Mouse (Mus musculus) B cell, adult 2 months (primary cell): Measurements from ENCODE around the gene Timeless.
"Not testable (repeated sequence)": the region's sequence is repeated elsewhere in the genome, so short reads cannot be mapped to it uniquely, and the experiment has no call there.

Source experiments
- DNase-seq, 2 experiments: peaks; one replicate each; pipeline ENCODE4 v3.0.0; 2022

Gene Timeless

DNA sequence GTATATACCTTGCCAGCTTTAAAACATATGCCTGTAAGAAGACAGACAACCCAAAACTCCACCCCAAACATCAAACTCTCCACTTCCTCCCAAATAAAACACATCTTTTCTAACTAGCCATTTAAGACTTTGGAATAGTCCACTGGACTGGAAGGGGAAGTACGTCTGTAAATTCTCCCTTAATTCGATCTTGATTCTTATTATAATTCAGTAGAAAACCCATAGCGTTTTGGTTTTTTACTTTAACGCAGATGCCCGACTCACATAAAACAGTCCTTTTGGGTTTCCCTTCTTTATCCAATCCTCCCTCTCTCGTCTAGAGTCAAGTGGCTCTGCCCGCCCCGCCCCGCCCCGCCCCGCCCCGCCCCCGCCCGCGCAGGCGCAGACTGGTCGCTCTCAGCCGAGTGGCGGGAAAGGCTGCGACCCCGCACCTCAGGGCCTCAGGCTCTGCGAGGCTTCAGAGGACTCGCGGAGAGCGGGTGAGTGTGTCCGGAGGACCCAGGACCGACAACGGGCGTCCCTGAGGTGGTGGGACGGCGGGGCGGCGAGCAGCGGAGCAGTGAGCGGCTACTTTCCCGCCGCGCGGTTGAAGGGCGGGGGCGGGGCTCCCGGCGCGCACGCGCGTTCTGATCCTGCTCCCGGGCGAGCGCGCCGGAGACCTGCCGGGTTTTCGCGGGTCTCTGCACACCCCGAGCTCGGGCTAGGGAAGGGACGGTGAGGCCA lies at the start of gene Timeless:
Timeless (plus strand) TSS at position 369 of the 723 bp plus-strand sequence.
- DNase-seq: peak; percentile 94 to 96

GRCm38 (mm10) chr10:128184296-128184695 lies 47.6 kb upstream of the Timeless start:
- no peak for DNase-seq

DNA sequence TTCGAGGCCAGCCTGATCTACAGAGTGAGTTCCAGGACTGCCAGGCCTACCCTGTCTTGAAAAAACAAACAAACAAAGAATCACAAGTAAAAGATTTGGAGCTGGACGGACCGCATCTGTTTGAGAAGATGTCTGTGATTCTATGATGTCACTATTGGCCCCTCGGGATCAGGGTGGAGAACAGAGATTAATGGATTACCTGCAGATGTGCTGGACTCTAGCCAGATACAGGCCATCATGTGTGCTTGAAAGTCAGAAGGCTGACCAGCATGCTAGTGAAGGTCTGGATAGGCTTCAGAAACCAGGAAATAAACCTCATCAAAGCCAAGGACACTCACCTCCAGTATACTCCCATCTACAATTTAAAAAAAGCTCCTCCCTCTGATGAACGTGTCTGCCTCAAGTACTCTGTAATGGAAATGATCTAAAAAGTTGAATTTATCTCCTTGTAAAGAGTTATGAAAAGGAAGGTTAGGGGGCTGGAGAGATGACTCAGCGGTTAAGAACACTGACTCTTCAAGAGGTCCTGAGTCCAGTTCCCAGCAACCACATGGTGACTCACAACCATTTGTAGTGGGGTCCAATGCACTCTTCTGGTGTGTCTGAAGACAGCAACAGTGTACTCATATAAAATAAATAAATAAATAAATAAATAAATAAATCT lies 46.5 kb upstream of the Timeless start:
- no peak for DNase-seq

GRCm38 (mm10) chr10:128185959-128186358 lies 45.9 kb upstream of the Timeless start:
- DNase-seq: peak; percentile 88 to 89

GRCm38 (mm10) chr10:128187181-128187605 lies 44.7 kb upstream of the Timeless start:
- no peak for DNase-seq

- DNase-seq: peak; percentile 76 to 80
Measured at GRCm38 (mm10) chr10:128188242-128188877, 43.5 kb upstream of the Timeless start.

DNA sequence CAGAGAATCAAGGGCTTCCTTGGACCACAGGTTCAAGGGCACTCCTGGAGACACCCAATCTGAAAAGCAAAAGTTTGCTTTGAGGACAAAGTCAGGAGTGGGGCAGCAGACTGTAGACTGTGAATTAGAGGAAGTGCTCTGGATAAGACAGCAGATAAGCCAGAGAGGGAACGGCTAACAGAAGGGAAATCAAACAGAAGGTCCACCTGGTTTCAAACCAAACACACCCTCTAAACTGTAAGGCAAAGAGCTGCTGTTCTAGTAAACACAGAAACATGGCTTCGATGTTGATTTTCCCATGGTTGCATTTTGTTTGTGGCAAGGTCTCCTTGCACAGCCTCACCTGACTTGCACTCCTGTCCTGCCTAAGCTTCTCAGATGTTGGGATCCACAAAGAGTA lies 40.4 kb upstream of the Timeless start:
- no peak for DNase-seq

GRCm38 (mm10) chr10:128192030-128192766 lies 39.7 kb upstream of the Timeless start:
- not testable (repeated sequence) for DNase-seq

DNA sequence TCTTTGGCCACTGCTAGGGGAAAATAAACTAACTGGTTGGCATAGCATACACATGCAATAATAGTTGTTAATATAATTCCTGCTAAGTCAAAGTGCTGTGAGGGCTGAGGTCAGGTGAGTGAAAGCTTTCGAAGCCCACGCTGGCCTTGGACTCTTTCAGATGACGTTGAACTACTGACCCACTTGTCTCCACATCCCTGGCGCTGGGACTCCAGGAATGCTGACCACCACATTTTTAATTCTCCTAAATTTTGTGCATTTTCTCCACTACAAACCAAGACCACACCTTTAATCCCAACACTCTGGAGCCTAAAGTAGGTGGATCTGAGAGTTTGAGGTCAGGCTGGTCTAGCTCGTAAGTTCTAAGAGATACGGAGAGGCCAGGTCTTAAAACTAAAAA lies 38.8 kb upstream of the Timeless start:
- DNase-seq: no peak

GRCm38 (mm10) chr10:128194024-128194550 lies 37.8 kb upstream of the Timeless start, which contains the start of gene Gls2:
TSS of gene Gls2 (plus strand) at chr10:128194457.
- peak; percentile 72 to 73 for DNase-seq

- peak; percentile 29 to 44 for DNase-seq
Measured at GRCm38 (mm10) chr10:128194551-128195461, 37.1 kb upstream of the Timeless start.

GRCm38 (mm10) chr10:128201856-128202255 lies 30.0 kb upstream of the Timeless start:
- DNase-seq: no peak

DNA sequence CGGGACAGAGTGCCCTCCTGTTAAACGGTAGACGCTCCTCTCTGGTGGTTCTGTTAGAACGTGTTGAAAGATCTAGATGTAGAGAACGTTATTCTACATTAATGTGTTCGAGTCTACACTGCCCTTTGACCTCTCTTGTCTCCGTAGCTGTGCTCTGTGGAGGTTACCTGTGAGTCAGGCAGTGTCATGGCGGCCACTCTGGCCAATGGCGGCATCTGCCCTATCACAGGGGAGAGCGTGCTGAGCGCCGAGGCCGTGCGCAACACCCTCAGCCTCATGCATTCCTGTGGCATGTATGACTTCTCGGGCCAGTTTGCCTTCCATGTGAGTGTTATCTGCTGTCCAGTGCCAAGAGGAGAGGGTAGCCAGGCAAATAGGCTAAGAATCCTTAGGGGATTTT lies 26.9 kb upstream of the Timeless start:
- DNase-seq: no peak

- DNase-seq: no peak
Measured at GRCm38 (mm10) chr10:128208326-128208725, 23.5 kb upstream of the Timeless start.

DNA sequence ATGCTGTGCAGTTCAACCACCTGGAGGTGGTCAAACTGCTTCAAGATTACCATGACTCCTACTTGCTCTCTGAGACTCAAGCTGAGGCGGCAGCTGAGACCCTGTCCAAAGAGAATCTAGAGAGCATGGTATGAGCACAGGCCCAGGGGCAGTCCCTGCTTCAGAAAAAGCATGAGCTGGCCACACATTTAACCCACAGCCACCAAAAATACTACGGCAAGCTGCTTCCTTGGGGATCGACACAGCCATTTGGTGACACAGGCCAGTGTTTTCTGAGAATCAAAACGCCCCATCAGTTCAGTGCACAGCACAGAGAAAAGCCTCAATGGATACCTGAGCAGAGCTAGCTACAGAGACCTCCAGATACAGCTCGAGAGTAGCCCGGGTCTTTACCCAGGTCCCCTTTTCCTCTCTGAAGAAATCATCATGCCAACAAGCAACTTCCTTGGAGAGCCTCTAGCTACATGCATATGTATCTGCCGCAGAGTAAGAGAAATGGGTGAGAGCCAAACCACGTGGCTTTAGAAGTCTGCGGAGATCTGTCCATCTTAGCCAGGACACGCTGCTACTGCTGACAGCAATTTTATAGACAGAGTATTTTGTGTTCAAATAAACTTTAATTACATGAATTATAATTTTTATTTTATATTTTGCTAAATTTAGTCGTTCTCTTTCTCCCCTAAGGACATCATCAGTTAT lies 22.4 kb upstream of the Timeless start:
- no peak for DNase-seq

GRCm38 (mm10) chr10:128210131-128210530 lies 21.7 kb upstream of the Timeless start:
- no peak for DNase-seq

- no peak for DNase-seq
Measured at GRCm38 (mm10) chr10:128210954-128211353, 20.9 kb upstream of the Timeless start.

- peak; percentile 91 to 93 for DNase-seq
Measured at GRCm38 (mm10) chr10:128211390-128212108, 20.3 kb upstream of the Timeless start, which contains the start of gene Spryd4. TSS of gene Spryd4 (minus strand) at chr10:128211807.

DNA sequence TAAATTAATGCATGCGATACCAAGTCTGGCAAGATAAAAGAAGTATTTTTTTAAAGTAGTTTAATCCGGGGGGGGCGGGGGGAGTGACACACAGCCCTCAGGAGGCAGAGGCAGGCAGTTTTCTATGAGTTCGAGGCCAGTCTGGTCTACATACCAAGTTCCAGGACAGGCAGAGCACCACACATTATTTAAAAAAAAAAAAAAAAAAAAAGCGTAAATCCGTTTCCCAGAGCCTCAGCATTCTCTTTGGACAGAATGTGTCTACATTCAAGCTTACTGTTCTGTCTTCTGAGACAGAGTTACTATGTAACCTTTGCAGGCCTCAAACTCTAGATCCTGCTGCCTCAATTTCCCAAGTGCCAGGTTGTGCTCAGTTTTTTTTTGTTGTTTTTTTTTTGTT lies 19.7 kb upstream of the Timeless start:
- no peak for DNase-seq

- peak; percentile 80 to 82 for DNase-seq
Measured at GRCm38 (mm10) chr10:128212871-128213323, 19.0 kb upstream of the Timeless start.
